Mouse (Mus musculus) forebrain, postnatal 0 days (tissue): ENCODE results near the gene Gabrb1. TPM values are rescaled to one million over a fixed set of nuclear protein-coding genes. Genes with fewer than 3 reads are reported as not detected.

ENCODE experiments used
- ATAC-seq: fragments of 200-750 bp; cut with Nextera tagmentation; 2 replicates; pipeline ENCODE4 v1.8.0; 2017; ENCODE audit warnings: mild to moderate bottlenecking, moderate library complexity
- DNase-seq: peaks from one replicate; pipeline ENCODE4 v3.0.0-alpha.2; 2015
- H3K27ac ChIP-seq: fragments of 300-500 bp; sonication (generic); 2 replicates; pipeline ENCODE4 v1.5.1; 2014; ENCODE audit warnings: low read depth, mild to moderate bottlenecking, antibody characterized with exemption, low read length, moderate library complexity, mixed read lengths
- H3K27me3 ChIP-seq: fragments of 300-500 bp; sonication (generic); 2 replicates; pipeline ENCODE4 v1.6.1; 2014; ENCODE audit warnings: mild to moderate bottlenecking, low read length, mixed read lengths; ENCODE audit not compliant: insufficient read depth
- H3K36me3 ChIP-seq: fragments of 300-500 bp; sonication (generic); 2 replicates; pipeline ENCODE4 v1.6.1; 2014; ENCODE audit warnings: mild to moderate bottlenecking, moderate library complexity; ENCODE audit not compliant: insufficient read depth
- H3K4me1 ChIP-seq: fragments of 300-500 bp; sonication (generic); 2 replicates; pipeline ENCODE4 v1.6.1; 2014; ENCODE audit warnings: antibody characterized with exemption; ENCODE audit not compliant: insufficient read depth
- H3K4me2 ChIP-seq: fragments of 300-500 bp; sonication (generic); 2 replicates; pipeline ENCODE4 v1.6.1; 2014; ENCODE audit warnings: low read depth, mild to moderate bottlenecking, moderate library complexity
- H3K4me3 ChIP-seq: fragments of 300-500 bp; sonication (generic); 2 replicates; pipeline ENCODE4 v1.5.1; 2014; ENCODE audit warnings: low read depth, low read length, mixed read lengths
- H3K9ac ChIP-seq: fragments of 300-500 bp; sonication (generic); 2 replicates; pipeline ENCODE4 v1.6.1; 2014; ENCODE audit warnings: mild to moderate bottlenecking
- H3K9me3 ChIP-seq: fragments of 300-500 bp; sonication (generic); 2 replicates; pipeline ENCODE4 v1.6.1; 2016; ENCODE audit warnings: low read length
- CTCF ChIP-seq: sonication (generic); IDR thresholded peaks from 2 replicates; pipeline ENCODE4 v1.5.1; 2016; ENCODE audit warnings: antibody characterized with exemption, control low read depth, low read depth
- WGBS: fragments of 180-500 bp; shearing (Covaris S2); extraction: QIAGEN DNeasy Blood & Tissue Kit; methylation state at CpG from one replicate; pipeline ENCODE4 v1.1.7; 2014; 5-methylcytosine and 5-hydroxymethylcytosine counted together
- polyA plus RNA-seq: library from polyadenylated mRNA; unstranded; fragments of >200 nt; fragmentation: Nextera tagmentation; extraction: Ambion mirVana; gene quantifications from 2 replicates; pipeline ENCODE4 v1.2.1, GENCODE M21; 2015
- total RNA-seq: library from RNA; depleted of rRNA; stranded (reverse); fragments of >200 nt; gene quantifications from 2 replicates; pipeline ENCODE4 v1.2.3, GENCODE M21; 2014

Gene Gabrb1
- total and polyA plus RNA-seq, 2 experiments from 2014 or later: 19.9 to 42.0 TPM

DNA sequence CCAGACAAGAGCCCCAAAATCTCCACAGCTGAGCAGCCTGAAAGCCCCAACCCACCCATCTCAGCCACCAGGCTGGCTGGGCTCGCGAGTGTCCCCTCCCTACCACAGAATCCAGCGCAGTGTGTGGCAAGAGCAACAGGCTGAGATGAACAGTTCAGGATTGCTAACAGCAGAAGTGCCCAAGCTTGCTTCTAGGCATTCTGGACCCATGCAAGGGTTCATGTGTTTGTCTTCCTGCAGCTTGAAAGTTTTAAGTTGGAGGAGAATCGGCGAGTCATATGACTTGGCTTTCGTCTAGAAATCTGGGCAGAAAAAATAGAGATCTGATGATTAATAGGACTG, 43.3 kb downstream of the Gabrb1 start:
- Histone ChIP-seq H3K4me2 (peak overlapping the region; percentile 87), H3K9ac (peak overlapping the region; percentile 63), H3K9me3 (no peaks in the 10 kb centered on the region), H3K4me3 (peak overlapping the region; percentile 64), H3K27me3 (no peaks in the 10 kb centered on the region), H3K27ac (peak overlapping the region; percentile 64; the same call in 1 of the 2 replicates), H3K4me1 (0 out of 2 replicates have a peak, but pooled peaks cover 3% of the 10 kb centered on the region), H3K36me3 (no peaks in the 10 kb centered on the region)
- ATAC-seq (peak; percentile 73; the same call in 1 of the 2 replicates), DNase-seq (no peak)
- TF ChIP-seq CTCF: no peak
- WGBS: under 1% methylated on average over 6 of the region's 6 CpGs

GRCm38 (mm10) chr5:71732931-71733792, 75.2 kb downstream of the Gabrb1 start:
- H3K4me3 ChIP-seq: no peak overlapping the region
- no peaks in the 10 kb centered on the region for H3K4me1 ChIP-seq
- no peak overlapping the region for H3K9ac ChIP-seq
- ATAC-seq (peak; percentile 73; the same call in 1 of the 2 replicates), DNase-seq (peak; percentile 61)
- TF ChIP-seq CTCF: no peak
- no peaks in the 10 kb centered on the region for H3K9me3 ChIP-seq
- no peaks in the 10 kb centered on the region for H3K36me3 ChIP-seq
- H3K4me2 ChIP-seq: no peak overlapping the region
- H3K27me3 ChIP-seq: no peaks in the 10 kb centered on the region
- 42% methylated on average over 8 of the region's 8 CpGs for WGBS
- H3K27ac ChIP-seq: peak overlapping the region; percentile 51

DNA sequence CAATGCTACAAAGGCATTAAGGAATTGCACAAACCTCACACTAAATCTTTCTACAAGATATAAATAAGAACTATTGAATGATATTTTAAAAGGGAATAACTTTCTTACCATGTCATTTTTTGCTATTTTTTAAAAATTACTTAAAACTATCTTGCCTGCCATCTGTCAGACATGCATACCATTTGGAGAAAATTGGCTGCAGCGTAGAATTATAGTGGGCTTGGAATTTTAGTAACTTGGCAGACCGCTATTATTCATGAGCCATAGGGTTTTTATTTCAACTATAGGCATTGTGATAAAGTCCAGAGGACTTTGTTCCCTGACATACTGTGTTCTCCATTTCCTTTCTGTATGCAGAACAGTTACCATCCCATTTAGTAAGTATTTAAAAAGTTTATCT, 89.5 kb downstream of the Gabrb1 start:
- peak; percentile 27; the same call in 1 of the 2 replicates for ATAC-seq
- H3K27ac ChIP-seq: no peak overlapping the region
- 56% methylated on average over 2 of the region's 2 CpGs for WGBS
- H3K27me3 ChIP-seq: no peaks in the 10 kb centered on the region
- H3K4me3 ChIP-seq: no peak overlapping the region
- H3K9ac ChIP-seq: no peak overlapping the region
- DNase-seq: peak; percentile 56
- no peak overlapping the region for H3K4me2 ChIP-seq
- H3K9me3 ChIP-seq: no peaks in the 10 kb centered on the region
- H3K36me3 ChIP-seq: no peaks in the 10 kb centered on the region
- H3K4me1 ChIP-seq: no peaks in the 10 kb centered on the region
- TF ChIP-seq CTCF: no peak

GRCm38 (mm10) chr5:71753966-71754365, 96.1 kb downstream of the Gabrb1 start:
- Histone ChIP-seq H3K36me3 (no peaks in the 10 kb centered on the region), H3K9me3 (no peaks in the 10 kb centered on the region), H3K9ac (no peak overlapping the region), H3K4me1 (no peaks in the 10 kb centered on the region), H3K4me3 (no peak overlapping the region), H3K27ac (no peak overlapping the region), H3K27me3 (no peaks in the 10 kb centered on the region), H3K4me2 (no peak overlapping the region)
- 79% methylated on average over 5 of the region's 5 CpGs for WGBS
- no peak for DNase-seq
- no peak for TF ChIP-seq CTCF
- ATAC-seq: no peak

DNA sequence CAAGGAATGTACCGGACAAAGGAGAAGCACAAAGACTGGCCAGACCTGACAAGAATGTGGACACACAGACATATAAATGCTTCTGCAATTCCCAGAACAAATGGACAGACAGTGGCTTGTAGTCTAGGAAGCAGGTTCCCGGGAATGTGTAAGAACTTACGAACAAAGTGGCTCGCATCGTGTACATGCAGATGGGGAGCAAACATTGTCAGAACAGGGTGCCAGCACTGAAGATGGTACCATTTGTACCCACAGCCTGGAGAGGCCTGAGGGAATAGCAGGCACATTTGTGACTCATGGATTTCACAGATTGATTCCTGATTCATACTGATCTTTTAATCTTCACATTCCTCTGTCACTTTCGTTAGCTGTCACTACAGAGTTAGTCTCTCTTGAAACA, 103.2 kb downstream of the Gabrb1 start:
- Histone ChIP-seq H3K4me3 (no peak overlapping the region), H3K9ac (no peak overlapping the region), H3K27me3 (no peaks in the 10 kb centered on the region), H3K4me2 (no peak overlapping the region), H3K9me3 (no peaks in the 10 kb centered on the region), H3K36me3 (no peaks in the 10 kb centered on the region), H3K4me1 (no peaks in the 10 kb centered on the region), H3K27ac (no peak overlapping the region)
- 83% methylated on average over 6 of the region's 6 CpGs for WGBS
- no peak for ATAC-seq
- no peak for TF ChIP-seq CTCF
- DNase-seq: no peak

GRCm38 (mm10) chr5:71781514-71782179, 123.7 kb downstream of the Gabrb1 start:
- 86% methylated on average over 2 of the region's 2 CpGs for WGBS

GRCm38 (mm10) chr5:71822862-71823261, 164.9 kb downstream of the Gabrb1 start:
- no peak for ATAC-seq
- no peak overlapping the region for H3K4me2 ChIP-seq
- WGBS: 65% methylated on average over 1 of the region's 1 CpGs
- no peak overlapping the region for H3K27ac ChIP-seq
- no peak overlapping the region for H3K9ac ChIP-seq
- no peak overlapping the region for H3K4me3 ChIP-seq
- no peaks in the 10 kb centered on the region for H3K9me3 ChIP-seq
- H3K27me3 ChIP-seq: no peaks in the 10 kb centered on the region
- no peaks in the 10 kb centered on the region for H3K4me1 ChIP-seq
- TF ChIP-seq CTCF: no peak
- H3K36me3 ChIP-seq: no peaks in the 10 kb centered on the region
- no peak for DNase-seq

More at GRCm38 (mm10) chr5:71781514-71782179, 123.7 kb downstream of the Gabrb1 start:
- no peak for DNase-seq
- H3K9ac ChIP-seq: no peak overlapping the region
- H3K36me3 ChIP-seq: no peaks in the 10 kb centered on the region
- TF ChIP-seq CTCF: no peak
- ATAC-seq: no peak
- no peaks in the 10 kb centered on the region for H3K9me3 ChIP-seq
- H3K27ac ChIP-seq: no peak overlapping the region
- H3K27me3 ChIP-seq: no peaks in the 10 kb centered on the region
- no peak overlapping the region for H3K4me3 ChIP-seq
- H3K4me1 ChIP-seq: no peaks in the 10 kb centered on the region
- H3K4me2 ChIP-seq: no peak overlapping the region
